Mouse (Mus musculus) liver, embryonic 14.5 days (tissue): ENCODE data around the gene Gm12184.

Source experiments
- CTCF ChIP-seq: IDR thresholded peaks from 2 replicates; pipeline ENCODE4 v1.5.1; 2016; ENCODE audit warnings: antibody characterized with exemption, low read depth, control low read depth
- EP300 ChIP-seq: IDR thresholded peaks from 2 replicates; pipeline ENCODE4 v1.6.1; 2016; ENCODE audit warnings: antibody characterized with exemption, low read depth

GRCm38 (mm10) chr11:48853474-48854180 lies 27.2 kb upstream of the Gm12184 start:
- TF ChIP-seq EP300 (no peak; the same call in 1 of the 2 replicates), CTCF (peak; percentile 55)
